Mouse (Mus musculus): ENCODE measurements around the gene Mgat5. TPM values are rescaled to one million over a fixed set of nuclear protein-coding genes. Genes with fewer than 3 reads are reported as not detected.

Mgat5 gene
- polyA plus RNA-seq, 2 experiments from 2014 or later: 14.3 to 21.6 TPM

- ATAC-seq: no peak
Measured at GRCm38 (mm10) chr1:127218182-127218581, 13.4 kb downstream of the Mgat5 start.

- ATAC-seq: no peak
Measured at GRCm38 (mm10) chr1:127219161-127219560, 14.3 kb downstream of the Mgat5 start.

- no peak for ATAC-seq
Measured at GRCm38 (mm10) chr1:127219621-127220020, 14.8 kb downstream of the Mgat5 start.

GRCm38 (mm10) chr1:127221998-127222736 is 17.4 kb downstream of the Mgat5 start:
- no peak for ATAC-seq

DNA sequence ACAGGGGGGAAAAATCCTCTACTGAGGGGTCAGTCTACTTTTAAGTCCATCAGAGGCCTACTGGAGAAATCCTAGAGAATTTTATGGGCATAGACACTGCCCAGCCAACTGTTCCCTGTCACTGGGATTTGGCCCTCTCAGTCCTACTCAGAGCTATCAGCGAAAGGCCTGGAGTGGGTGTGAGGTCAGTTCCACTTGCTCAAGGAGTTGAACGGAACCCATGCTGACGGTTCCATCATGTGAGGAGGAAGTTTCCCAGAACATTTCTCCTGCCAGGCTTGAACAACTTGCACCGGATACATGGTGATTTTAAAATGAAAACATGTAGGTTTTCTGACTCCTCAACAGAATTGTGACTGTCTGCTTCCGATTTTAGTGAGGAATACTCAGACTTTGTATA is 20.2 kb downstream of the Mgat5 start:
- ATAC-seq: no peak

DNA sequence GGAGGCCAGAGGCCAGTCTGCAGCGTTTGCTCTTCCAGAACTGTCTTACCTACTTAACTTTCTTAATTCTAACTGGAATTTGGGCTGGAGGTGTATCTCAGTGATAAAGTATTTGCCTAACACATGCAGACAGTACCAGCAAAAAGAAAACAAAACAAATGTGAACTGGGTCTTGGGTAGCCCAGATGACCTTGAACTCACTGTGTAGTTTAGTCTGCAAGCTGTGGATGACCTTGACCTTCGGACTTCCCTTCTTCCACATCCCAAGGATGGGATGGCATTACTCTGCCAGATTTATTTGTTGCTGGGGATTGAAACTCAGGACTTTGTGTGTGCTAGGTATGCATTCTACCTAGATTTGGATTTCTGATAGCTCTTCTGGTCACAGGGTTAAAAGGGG is 24.2 kb downstream of the Mgat5 start:
- no peak for ATAC-seq

DNA sequence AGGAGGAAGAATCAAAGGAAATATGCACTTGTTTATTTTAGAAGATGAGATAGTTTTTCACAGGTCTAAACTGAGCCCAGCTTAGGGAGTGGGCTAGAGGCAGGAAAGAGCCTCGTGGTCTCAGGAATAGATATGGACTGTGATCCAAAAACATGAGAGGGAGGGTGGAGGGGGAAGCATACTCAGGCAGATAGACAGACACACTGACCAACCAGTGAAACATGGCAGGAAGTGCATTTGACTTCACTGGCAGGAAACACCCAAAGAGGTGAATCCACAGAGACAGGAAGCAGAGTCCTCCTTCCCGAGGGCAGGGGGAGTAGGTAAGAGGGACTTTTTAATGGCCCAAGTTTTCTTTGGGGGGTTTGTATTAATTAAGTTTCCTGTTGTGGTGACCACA is 25.7 kb downstream of the Mgat5 start:
- ATAC-seq: peak; percentile 82

- peak; percentile 81 for ATAC-seq
Measured at GRCm38 (mm10) chr1:127233191-127233651, 28.4 kb downstream of the Mgat5 start.

DNA sequence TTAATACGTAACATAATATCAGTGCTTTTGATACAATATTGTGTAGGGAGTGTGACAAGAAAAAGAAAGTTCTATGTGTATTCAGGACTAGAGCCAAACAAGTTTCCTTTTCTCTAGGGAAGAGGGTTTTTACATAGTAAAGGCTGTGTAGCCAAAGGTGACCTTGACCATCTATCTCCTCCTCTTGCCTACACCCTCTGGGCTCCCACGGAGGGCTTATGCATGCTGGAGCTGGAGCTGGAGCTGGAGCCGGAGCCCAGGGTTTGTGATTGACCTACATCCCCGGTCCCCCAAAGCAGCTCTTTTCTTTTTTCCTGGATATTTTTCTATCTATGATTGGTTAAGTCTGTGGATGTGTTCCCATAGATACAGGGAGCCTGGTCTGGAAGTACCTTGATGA is 30.3 kb downstream of the Mgat5 start:
- no peak for ATAC-seq

GRCm38 (mm10) chr1:127236396-127236795 is 31.6 kb downstream of the Mgat5 start:
- no peak for ATAC-seq

DNA sequence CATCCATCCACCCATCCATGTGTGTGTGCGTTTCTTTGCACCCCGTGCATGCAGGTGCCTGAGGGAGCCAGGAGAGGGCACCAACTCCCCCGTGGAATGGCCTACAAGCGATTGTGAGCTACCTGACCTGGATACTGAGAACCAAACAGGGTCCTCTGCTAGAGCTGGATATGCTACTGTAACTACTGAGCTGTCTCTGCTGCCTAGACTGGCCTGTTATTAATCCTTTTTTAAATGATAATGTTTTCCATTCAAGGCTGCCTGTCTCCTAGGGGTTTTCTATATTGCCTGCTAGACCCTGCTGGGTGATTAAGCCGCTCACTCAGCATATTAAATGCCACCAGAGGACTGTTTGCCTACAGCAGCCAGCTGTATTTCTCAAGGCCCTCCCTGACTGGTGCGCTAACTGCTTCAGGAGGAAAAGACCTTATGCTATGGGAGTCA is 34.1 kb downstream of the Mgat5 start:
- no peak for ATAC-seq

- peak; percentile 65 for ATAC-seq
Measured at GRCm38 (mm10) chr1:127239914-127240313, 35.1 kb downstream of the Mgat5 start.

DNA sequence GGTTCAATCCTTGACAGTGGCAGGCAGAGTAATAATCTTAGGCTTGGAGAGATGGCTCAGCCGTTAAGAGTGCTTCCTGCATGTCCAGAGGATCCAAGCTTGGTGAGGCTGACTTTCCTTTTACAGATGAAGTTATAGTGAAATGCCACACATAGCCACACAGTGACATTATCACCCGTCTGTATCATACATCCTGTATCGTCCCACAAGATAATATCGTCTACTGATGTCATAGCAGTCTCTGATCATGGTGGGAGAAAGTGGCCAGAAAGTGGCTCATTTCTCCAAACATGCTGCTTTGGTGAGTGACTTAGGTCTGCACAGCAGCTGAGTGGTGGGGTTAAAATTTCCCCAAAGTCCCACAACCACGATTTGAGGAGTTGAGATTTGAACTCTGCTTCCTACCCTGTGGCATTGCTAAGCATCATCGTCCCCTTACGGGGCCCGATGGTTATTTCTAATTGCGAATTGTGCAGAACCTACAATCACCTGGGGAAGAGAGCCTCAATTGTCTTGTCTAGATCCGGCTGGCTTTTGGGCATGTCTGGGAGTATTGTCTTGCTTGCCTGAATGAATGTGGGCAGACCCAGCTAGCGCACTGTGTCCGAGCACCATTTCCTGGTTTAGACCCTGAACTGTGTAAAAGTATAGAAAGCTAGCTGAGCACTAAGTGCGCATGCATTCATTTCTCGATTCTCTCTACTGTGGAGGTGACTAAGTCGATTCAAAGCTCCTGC is 37.5 kb downstream of the Mgat5 start:
- peak; percentile 74 for ATAC-seq

DNA sequence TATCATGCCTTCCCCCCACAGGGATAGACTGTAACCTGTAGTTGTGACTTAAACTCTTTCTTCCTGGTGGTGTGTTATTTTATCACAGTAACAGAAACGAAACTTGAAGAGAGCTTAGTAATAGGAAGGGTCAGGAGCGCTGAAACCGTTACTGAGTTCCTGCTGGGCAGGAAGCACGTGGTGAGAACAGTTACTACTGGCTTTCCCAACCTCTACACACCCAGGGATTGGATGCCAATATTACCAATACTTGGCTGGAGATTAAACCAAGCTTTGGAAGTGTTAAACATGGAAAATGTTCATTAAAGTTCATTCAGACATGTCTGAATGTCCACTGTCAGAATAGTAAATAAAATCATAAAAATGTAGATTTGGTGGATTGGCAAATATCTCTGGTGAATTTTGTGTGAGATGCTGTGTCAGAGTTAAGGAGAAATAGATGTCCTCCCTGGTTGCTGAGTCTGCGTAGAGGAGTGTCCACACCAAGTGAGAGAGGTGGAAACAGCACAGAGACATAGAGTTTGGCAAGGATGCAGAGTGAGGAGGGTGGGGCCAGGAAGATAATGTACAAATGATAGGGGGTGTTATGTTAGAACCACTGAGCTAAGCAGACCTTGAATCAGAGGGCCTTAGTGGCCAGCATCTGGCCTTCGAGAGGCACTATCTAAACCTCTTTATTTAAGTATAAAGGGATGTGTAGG is 38.2 kb downstream of the Mgat5 start:
- ATAC-seq: peak; percentile 33

DNA sequence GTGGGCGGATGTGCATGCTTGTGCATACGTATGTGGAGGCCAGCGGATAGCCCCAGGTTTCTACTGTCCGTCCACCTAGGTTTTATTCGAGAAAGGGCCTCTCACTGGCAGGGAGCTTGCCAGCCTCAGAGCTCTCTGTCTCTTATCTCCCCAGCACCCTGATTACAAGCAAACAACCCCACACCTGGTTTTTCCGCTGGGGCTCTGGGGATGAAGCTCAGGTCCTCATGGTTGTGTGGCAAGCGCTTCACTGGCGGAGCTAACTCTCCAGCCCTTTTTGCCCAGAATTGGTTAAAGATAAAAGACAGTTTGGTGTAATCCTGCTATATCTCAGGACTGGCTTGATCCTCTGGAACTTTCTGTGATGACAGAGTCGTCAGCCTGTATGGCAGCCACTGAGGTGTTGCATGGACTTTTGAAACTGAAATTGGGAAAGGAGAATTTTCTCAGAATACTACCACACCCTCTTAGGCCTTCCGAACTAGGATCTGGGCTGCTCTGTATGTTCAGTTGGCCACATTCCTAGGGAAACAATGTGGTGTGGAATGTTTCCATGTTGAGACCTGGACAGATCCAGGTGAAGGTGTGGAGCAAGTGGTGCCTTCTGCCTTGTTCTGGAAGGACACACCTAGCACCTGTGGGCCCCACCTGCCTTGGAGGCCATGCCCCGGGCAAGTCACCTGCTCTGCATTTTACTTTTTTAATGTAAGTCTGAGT is 39.4 kb downstream of the Mgat5 start:
- ATAC-seq: no peak

DNA sequence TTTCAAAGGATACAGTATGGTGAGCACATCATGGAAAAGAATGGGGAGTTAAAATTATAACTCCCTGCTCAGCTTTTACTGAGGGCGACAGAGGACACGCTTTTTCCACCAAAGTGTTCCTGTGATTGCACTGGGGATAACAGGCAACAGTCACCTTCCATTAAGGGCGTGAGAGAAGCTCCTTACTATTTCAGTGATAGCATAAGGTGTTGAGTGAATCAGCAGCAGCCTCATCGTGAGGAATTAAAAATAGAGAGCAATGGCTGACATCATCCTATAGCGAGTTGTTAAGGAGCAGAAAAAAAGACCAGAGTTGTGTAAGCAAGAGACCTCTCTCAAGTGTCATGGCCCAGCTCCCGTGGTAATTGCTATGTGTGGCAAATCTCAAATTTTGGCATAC is 41.3 kb downstream of the Mgat5 start:
- no peak for ATAC-seq

- no peak for ATAC-seq
Measured at GRCm38 (mm10) chr1:127248433-127248832, 43.6 kb downstream of the Mgat5 start.

- no peak for ATAC-seq
Measured at GRCm38 (mm10) chr1:127249621-127250020, 44.8 kb downstream of the Mgat5 start.

DNA sequence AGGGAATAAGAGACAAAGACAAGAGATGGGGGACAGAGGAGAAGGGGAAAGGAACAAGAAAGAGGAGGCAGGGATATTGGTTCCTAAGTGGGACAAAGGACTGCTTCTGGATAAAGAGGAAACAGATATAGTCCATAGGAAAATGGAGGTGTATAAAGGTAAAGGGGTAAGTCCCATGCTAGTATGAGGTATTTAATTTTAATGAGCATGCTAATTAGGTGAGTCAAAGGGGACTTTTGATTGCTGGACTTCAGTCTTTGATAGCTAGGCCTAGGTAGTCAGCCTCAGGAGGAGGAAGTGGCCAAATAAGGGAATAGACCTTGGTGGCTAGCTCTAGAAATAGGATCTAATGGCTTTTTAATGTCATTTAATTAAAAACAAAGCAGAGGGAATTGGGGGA is 45.5 kb downstream of the Mgat5 start:
- peak; percentile 77 for ATAC-seq

DNA sequence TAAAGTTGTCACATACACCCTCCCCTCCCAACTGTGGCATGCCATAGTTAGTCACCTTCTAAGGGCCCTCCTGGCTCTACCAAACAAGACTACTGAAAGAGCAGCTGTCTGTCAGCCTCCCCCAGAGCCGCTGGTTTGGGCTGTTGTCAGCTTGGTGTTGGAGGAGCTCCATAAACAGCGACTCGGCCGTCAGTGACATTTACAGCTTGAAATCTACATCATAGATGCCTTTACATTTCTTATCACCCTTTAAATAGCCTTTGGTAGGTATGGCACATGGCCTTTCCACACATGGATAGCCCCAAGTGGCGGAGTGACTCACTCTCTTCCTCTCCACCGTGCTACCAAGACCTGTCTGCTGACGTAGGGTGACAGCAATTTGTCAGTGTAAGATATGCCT is 46.9 kb downstream of the Mgat5 start:
- ATAC-seq: peak; percentile 18

DNA sequence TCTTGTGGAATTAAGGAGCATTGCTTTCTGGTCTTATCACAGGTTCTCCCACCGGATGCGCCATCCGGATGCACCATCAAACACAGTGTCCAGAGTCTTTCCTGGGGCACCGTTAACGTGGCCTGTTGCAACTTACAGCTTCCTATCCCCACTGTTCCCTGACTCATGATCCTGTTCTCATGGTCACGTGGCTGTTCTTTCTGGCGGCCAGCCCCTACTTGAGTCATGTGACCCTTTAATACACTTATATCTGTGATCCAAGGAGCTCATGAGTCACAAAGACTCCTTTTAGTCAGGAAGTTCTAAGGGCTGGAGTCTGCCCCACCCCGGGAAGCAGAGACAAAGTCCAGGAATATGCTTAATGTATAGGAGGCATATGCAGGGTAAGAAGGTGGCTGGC is 52.2 kb downstream of the Mgat5 start:
- ATAC-seq: no peak

GRCm38 (mm10) chr1:127259669-127260068 is 54.9 kb downstream of the Mgat5 start:
- ATAC-seq: no peak

- no peak for ATAC-seq
Measured at GRCm38 (mm10) chr1:127260969-127261368, 56.2 kb downstream of the Mgat5 start.

All from CD4-positive, CD25-positive, alpha-beta regulatory T cell, adult 4 months (primary cell).